Mouse (Mus musculus): Measurements from ENCODE around the gene Dnph1.

GRCm38 (mm10) chr17:46487431-46487830 is 9.1 kb upstream of the Dnph1 start, which contains the start of gene Ttbk1:
- no peak for TF ChIP-seq EP300 (IDR thresholded peaks at IDR 0.05; ENCODE audit: insufficient read depth, low read depth, low read length)
- TF ChIP-seq CTCF (IDR thresholded peaks at IDR 0.05): no peak
